Mouse (Mus musculus): ENCODE measurements at regions not wholly inside any gene's neighbourhood (a gene's known extent, or its start where the extent isn't known, plus 50 kb on each side); places are given as distances from the start of the nearest gene placed in this dataset.

DNA sequence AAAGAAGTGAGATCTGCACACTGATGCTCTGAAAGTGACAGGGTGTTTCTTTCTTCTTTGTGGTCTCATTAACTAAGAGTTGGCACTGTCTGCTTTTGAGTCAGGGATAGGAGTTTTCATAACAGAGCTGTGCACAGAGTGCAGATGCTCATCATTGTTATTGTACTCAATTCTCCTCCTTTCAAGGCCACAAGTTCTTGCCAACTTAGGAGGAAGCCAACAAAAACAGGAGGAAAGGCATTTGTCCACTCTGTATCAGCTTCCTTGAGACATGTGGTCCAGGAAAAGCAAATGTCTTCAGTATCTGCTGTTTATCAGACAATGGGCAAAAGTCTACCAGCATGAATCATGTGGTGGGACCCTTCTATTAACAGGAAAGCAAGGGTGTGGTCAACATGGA lies 345.1 kb downstream of the Fam181b start:
- DNase-seq (ENCODE audit: low spot score): no peak

DNA sequence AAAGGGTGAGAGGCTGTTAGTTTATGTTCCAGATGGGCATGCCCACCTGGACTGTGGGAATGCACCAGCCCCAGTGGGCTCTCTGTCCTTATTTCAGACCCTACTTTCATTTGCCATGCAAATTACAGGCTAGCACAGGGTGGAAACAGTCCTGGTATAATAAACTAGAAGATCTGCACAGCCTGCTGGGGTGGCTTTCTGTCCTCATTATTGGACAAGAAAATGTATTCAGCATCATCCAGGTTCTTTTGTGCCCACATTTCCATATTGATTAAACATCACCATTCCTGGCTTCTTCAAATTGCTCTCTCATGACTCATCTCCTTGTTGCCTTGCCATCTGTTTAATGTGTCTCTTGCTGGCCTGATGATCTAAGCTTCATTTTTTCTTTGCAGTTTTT lies 355.4 kb downstream of the Fam181b start:
- peak; percentile 26 for DNase-seq (ENCODE audit: low spot score)

DNA sequence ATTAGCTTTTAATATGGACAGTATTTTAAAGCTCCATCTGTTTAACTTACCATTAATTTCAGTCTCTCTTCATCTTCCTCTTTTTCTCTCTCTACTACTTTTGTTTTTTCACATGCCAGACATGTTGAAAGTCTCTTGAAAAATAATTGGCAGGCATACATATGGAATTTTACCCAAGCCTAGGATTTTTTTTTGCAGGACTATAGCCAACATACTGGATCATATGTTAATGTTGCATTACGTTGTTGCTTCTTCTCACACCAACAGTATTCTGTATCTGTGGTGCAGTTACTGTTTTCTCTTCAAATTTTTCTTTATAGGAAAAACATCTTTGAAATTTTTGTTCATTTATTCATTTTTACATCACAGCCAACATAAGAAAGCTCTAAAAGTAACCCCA lies 374.4 kb downstream of the Fam181b start:
- DNase-seq (ENCODE audit: low spot score): no peak

DNA sequence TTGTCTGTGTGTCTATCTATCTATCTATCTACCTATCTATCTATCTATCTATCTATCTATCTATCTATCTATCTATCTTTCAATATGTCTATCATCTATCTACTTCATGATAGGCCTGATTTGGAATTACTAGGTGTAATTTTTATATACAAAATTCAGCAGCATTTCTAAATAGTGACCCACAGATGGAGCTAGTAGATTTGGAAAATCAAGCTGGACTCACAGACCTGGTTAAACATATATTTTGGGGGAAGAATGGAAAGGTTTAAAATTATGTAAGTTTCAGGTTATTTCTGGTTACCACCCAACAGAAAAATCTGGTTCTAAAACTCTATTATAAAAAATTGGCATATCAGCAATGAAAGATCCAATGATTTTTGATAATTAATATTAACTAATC lies 383.7 kb downstream of the Fam181b start:
- DNase-seq (ENCODE audit: low spot score): no peak

DNA sequence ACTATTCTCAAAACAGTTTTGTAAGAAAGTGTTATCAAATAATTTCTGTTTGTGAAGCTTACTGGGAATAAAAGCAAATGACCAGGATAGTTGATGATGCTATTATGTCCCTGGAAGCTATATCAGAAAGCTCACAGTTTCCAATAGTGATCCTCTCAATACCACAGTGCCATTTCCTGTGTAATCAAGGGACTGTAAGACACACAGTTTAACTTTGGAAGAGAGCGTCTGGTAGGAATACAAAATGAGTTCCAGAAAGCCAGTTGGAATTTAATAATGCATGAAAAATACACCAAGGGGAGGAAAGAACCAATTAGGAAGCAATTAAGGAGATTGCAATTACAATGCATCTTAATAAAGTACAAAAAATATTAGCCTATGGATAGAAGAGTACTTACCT lies 393.7 kb downstream of the Fam181b start:
- no peak for DNase-seq (ENCODE audit: low spot score)

DNA sequence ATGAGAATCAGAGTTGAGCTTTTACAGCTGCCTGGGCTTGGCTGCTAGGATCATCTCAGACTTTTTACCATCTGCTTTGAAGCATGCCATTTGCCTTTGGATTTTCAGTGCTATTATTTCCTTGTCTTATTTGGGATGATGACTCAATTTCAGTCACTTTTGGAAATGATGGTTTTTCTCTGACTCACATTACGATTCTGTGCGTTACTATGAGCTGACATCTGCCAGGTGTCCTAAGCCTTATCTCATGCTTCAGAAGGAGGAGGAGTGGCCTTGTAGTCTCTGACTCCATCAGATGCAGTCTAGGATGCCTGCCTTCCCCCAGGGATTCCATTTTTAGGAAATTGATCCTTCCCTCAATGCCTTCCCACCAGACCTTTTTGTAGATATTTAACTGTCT lies 431.0 kb downstream of the Fam181b start:
- peak; percentile 5 for DNase-seq (ENCODE audit: low spot score)

DNA sequence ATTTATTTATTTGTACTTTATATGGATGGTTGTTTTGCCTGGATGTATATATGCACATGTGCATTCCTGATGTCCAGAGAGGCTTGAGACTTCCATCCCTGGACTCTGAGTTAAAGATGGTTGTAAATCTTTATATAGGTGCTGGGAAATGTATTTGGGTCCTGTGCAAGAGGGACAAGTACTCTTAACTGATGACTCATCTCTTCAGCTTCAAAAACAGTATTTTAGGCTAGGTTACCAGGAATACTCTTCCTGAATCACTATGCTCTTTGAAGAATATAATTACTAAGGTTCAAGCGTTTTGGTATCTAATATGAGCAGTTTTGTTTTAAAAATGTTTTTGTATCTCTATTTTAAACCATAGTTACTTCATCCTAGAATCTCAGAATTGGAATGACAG lies 431.6 kb downstream of the Fam181b start:
- DNase-seq (ENCODE audit: low spot score): no peak

DNA sequence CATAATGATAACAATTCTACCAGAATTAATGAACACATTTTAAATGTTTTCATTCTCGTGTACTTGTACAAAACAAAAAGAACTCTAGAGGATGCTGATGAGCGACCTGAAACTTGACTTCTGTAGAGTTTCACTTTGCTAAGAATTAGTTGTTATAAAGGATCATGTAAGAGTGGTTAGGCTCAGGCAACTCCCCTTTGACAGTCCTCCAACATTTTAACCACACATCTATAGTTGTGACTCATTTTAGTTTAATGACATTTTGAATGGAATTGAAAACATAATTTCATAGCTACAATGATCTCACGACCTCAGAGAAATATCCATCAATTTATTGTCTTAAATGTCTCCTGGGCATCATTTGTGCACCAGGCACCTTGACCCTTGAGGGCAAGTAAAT lies 479.5 kb downstream of the Fam181b start:
- no peak for DNase-seq (ENCODE audit: low spot score)

DNA sequence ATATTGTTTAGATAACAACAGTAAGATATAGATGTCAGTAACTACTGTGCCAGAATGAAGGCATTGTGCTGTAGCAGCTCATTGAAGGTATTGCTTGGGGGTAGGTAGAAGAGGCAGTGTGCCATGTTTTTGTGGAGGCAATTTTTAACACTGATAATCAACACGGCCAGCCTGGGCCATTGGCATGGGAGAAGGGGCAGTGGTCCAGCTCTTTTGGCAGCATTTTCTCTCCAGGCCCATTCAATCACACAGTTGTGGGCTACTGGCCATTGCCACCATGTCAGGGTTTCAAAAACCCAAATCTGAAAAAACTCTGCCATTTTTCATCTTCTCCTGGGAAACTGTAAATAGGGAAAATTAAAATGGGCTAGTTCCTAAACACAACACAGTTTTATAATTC lies 497.9 kb downstream of the Fam181b start:
- no peak for DNase-seq (ENCODE audit: low spot score)

DNA sequence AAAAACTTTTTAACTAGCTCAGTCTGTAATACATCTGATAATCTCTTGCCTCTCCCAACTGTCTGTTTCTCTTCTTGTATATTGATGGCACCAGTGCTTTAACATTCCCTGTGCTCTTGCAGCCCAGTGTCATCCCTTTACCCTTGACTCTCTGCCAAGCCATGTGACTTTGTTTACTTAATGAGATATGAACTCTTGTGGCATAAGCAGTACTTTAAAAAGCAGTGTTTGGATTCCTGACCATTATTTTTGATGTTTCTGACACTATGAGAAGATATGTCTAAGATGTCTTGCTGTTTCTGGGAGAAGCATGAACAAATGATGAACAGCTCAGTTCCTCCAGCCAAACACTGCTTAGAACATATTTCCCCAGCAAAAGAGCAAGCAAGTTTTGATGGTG lies 507.5 kb downstream of the Fam181b start:
- no peak for DNase-seq (ENCODE audit: low spot score)

DNA sequence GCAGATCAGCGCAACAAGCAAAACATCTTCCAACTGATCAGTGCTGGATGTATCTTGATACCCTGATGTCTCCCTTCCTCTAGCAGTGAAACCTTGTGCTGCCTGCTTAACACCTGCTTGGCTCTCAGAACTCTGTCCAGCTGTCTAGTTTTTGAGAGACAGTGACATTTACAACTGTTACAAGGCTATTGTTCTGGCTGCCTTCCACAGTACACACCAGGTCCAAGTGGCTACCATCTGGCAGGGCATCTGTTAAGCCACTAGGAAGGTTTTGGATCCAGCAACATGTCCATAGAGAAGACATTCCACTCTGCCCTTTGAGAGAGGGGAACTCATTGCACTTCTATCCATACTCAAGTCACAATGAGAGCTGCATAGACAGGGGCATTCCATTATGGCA lies 508.4 kb downstream of the Fam181b start:
- DNase-seq (ENCODE audit: low spot score): no peak

All from layer of hippocampus, adult 11-12 months (tissue).